Mouse (Mus musculus) erythroblast, embryonic 14.5 days (primary cell): Measurements from ENCODE around the gene Ska2. TPM values are rescaled to one million over a fixed set of nuclear protein-coding genes. Genes with fewer than 3 reads are reported as not detected.

Experiments
- H3K27me3 ChIP-seq: 2 replicates; pipeline ENCODE4 v1.6.1; 2012; ENCODE audit warnings: inconsistent platforms; ENCODE audit not compliant: control insufficient read depth
- H3K36me3 ChIP-seq: 2 replicates; pipeline ENCODE4 v1.6.1; 2012; ENCODE audit warnings: mild to moderate bottlenecking, inconsistent platforms; ENCODE audit not compliant: control insufficient read depth
- H3K4me1 ChIP-seq: 2 replicates; pipeline ENCODE4 v1.6.1; 2012; ENCODE audit warnings: inconsistent platforms; ENCODE audit not compliant: control insufficient read depth
- H3K4me3 ChIP-seq: replicated peaks from 2 replicates; pipeline ENCODE3; 2012; ENCODE audit warnings: moderate library complexity, mild to moderate bottlenecking, inconsistent platforms
- H3K9me3 ChIP-seq: 2 replicates; pipeline ENCODE4 v1.6.1; 2012; ENCODE audit warnings: low read length, inconsistent platforms, mixed read lengths; ENCODE audit not compliant: control insufficient read depth
- GATA1 ChIP-seq: IDR thresholded peaks from 2 replicates; pipeline ENCODE4 v1.6.1; 2012; ENCODE audit warnings: low read length, inconsistent platforms, mixed read lengths
- TAL1 ChIP-seq: IDR thresholded peaks from 3 replicates; pipeline ENCODE4 v1.6.1; 2012; ENCODE audit warnings: low read length, inconsistent platforms, mixed read lengths
- polyA plus RNA-seq: library from polyadenylated mRNA; stranded (reverse); fragments of >175 nt; gene quantifications from 2 replicates; pipeline ENCODE4 v1.2.3, GENCODE M21; 2012

Ska2 gene
- polyA plus RNA-seq, 1 experiment = 0.37 TPM

DNA sequence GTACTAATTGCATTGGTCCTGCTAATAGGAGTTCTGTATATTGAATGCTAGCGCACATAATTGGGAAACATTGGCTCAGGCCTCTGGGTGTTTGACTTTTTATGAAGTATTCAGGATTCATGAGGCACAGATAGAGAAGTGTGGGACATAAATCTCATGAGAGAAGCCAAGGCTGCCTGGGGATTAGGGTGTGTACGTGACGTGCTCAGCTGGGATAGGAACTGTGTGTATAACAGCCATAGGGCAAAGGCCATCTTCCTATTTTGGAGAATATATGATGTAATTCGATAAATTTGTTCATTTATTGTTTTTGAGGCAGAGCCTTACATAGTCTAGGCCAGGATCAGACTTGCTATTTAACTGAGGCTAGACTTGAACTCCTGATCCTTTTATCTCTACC, 53.7 kb downstream of the Ska2 start:
- TF ChIP-seq GATA1 = no peak

GRCm38 (mm10) chr11:87163751-87164150, 54.7 kb downstream of the Ska2 start:
- no peaks in the 10 kb centered on the region for H3K4me1 ChIP-seq
- no peaks in the 10 kb centered on the region for H3K9me3 ChIP-seq
- no peaks in the 10 kb centered on the region for H3K27me3 ChIP-seq
- TF ChIP-seq TAL1 (no peak), GATA1 (no peak)
- H3K4me3 ChIP-seq = no peak overlapping the region
- peaks cover 83% of the 10 kb centered on the region for H3K36me3 ChIP-seq

More for the DNA sequence above, 53.7 kb downstream of the Ska2 start:
- H3K27me3 ChIP-seq = no peaks in the 10 kb centered on the region
- peaks cover 79% of the 10 kb centered on the region for H3K36me3 ChIP-seq
- H3K9me3 ChIP-seq = no peaks in the 10 kb centered on the region
- H3K4me1 ChIP-seq = no peaks in the 10 kb centered on the region
- H3K4me3 ChIP-seq = no peak overlapping the region

- Histone ChIP-seq H3K9me3 (no peaks in the 10 kb centered on the region), H3K4me1 (no peaks in the 10 kb centered on the region), H3K36me3 (peaks cover 55% of the 10 kb centered on the region), H3K27me3 (no peaks in the 10 kb centered on the region), H3K4me3 (no peak overlapping the region)
- TF ChIP-seq TAL1 = no peak
Measured at GRCm38 (mm10) chr11:87173625-87174024, 64.6 kb downstream of the Ska2 start.

Other genes starting within 250 kb of the Ska2 start
- gene Ypel2, start 115.5 kb upstream of the Ska2 start, polyA plus RNA-seq = 0.01 TPM in 1 of 2 replicates, not detected in the other
- 0.08 and 0.19 TPM in 2 replicates for gene Gdpd1, start 35.2 kb upstream of the Ska2 start, polyA plus RNA-seq
- gene Smg8, start 22.5 kb upstream of the Ska2 start, polyA plus RNA-seq = 0.18 and 0.20 TPM in 2 replicates
- gene Prr11, start 526 bp upstream of the Ska2 start, polyA plus RNA-seq = 0.30 and 0.44 TPM in 2 replicates
- gene Trim37, start 17.8 kb downstream of the Ska2 start, polyA plus RNA-seq = 0.86 and 1.2 TPM in 2 replicates
- 0.30 and 0.32 TPM in 2 replicates for gene Ppm1e, start 249.8 kb downstream of the Ska2 start, polyA plus RNA-seq